Mouse (Mus musculus) left cerebral cortex, adult 2 months (tissue): ENCODE data around the gene Clstn1. TPM values are rescaled to one million over a fixed set of nuclear protein-coding genes. Genes with fewer than 3 reads are reported as not detected.

ENCODE experiments used
- DNase-seq, 2 experiments: peaks; one replicate each; pipeline ENCODE4 v3.0.0; 2021 to 2022; ENCODE audit warnings: low spot score in 2 of 2, mixed read lengths in 1 of 2; ENCODE audit errors: extremely low spot score in 1 of 2
- H3K27ac ChIP-seq: fragments of 200-600 bp; 2 replicates; pipeline ENCODE4 v1.8.1; 2022
- H3K4me3 ChIP-seq: fragments of 200-600 bp; 2 replicates; pipeline ENCODE4 v1.8.1; 2022
- CTCF ChIP-seq: fragments of 200-600 bp; IDR thresholded peaks from 2 replicates; pipeline ENCODE4 v1.8.1; 2022; ENCODE audit warnings: antibody characterized with exemption, mild to moderate bottlenecking, moderate library complexity
- intact Hi-C: fragments of 180-260 bp; cut with DNase I; formaldehyde crosslinking; loops from one replicate; pipeline ENCODE4 v1.15.1; 2025
- long read RNA-seq, 2 experiments: library from polyadenylated mRNA; stranded (forward); transcript quantifications; one replicate each; pipeline ENCODE4 v2.0.0; 2021; ENCODE audit warnings: borderline mapping rate in 2 of 2
- total RNA-seq, 2 experiments: library from RNA; stranded (reverse); gene quantifications; 2 replicates each; pipeline ENCODE4 v1.2.3; 2021

Gene Clstn1
- total RNA-seq = 1,000 to 10,000 TPM; 1,405 to 1,413 TPM
- long read RNA-seq, experiment 1, full-length matches to known transcripts = 849 of 1,247 reads
- long read RNA-seq, experiment 1, partial matches to known transcripts = 318 of 1,247 reads
- long read RNA-seq, experiment 1, other reads (novel, unspliced or antisense) = 80 of 1,247 reads
- long read RNA-seq, experiment 2, full-length matches to known transcripts = 597 of 915 reads
- long read RNA-seq, experiment 2, partial matches to known transcripts = 237 of 915 reads
- long read RNA-seq, experiment 2, other reads (novel, unspliced or antisense) = 81 of 915 reads

DNA sequence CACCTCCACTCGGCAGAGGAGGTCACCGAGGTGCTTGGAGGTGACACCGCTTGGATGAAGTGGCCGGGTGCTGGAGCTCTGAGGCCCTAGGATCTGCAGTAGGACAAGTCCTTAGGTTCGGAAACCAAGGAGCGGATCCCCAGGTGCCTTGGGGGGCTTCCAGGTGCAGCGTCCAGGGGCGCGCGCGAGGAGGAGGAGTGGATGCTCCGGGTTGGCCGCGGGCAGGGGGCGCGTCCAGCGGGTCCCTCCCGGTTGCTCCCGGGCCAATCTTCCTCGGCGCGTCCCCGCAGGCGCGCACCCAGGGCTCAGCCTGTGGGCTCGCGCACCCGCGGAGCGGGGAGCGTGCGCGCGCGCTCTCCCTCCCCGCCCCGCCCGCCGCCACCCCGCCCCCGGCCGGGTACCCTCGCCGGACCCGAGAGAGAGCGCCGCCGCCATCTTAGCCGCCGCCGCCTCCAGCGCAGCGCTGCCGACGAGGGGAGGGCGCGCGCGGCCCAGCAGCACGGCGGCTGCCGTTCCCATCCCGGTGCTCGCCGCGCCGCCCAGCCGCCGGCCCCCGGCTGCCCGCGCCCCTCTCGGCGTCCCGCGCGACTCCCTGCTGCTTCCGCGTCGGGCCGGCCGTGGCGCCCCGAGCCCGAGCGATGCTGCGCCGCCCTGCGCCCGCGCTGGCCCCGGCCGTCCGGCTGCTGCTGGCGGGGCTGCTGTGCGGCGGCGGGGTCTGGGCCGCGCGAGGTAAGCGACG lies at the start of gene Clstn1:
TSS of gene Clstn1 (plus strand) at position 425 of the 739 bp plus-strand sequence.
- intact Hi-C loops = loop anchor here (2.0 kb wide), 1 partner anchor 31 kb away; no protein-coding TSS in a partner anchor
- peak; percentile 69 to 73 for DNase-seq
- Histone ChIP-seq H3K27ac (peak within 1 kb of the TSS; percentile 99), H3K4me3 (peak within 1 kb of the TSS; percentile 89)
- no peak for TF ChIP-seq CTCF

DNA sequence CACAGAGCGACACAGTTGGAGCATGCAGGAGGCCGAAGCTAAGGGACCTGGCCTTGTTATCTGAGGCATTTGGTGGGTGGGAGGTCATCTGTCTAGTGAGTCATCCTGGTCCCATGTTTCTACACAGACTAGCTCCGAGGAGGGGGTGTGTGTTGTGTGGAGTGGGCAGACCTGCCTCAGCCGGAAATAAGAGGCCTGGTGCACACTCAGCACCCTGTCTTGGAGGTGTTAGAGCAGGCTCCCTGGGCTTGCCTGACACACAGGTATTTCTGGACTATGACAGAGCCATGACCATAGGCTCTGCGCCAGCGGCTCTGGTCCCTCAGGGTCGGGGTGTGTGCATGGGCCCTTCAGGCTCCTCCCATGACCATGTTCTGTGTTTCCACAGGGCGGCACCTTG lies 46.8 kb upstream of the Clstn1 start:
- Histone ChIP-seq H3K4me3 (no peak overlapping the region), H3K27ac (no peak overlapping the region; the same call in 1 of the 2 replicates)
- intact Hi-C loops = no loop called here
- no peak for DNase-seq
- TF ChIP-seq CTCF = no peak

DNA sequence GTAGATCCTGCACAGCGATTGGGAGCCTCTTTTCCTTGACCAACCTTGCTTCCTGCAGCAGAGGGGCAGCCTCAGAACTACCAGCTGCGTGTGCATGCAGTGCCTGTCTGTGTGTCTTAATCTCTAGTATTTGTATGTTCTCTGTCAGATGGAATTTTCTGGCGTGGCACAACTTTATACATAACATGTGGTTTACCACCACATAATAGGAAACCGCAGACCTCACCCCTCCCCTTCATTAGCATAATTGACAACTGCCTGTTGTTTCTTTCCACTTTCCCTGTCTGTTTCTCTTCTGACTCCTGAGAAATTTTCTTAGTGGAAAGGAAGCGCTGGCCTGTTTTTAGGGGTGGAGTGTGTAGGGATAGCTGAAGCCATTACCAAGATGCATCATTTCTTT lies 44.3 kb upstream of the Clstn1 start:
- intact Hi-C loops = loop anchor here (2.0 to 5.0 kb wide), 4 partner anchors 40 to 400 kb away; partner anchors contain the start of genes Lzic and Nmnat1
- TF ChIP-seq CTCF = no peak
- Histone ChIP-seq H3K27ac (no peak overlapping the region), H3K4me3 (no peak overlapping the region)
- DNase-seq = no peak

DNA sequence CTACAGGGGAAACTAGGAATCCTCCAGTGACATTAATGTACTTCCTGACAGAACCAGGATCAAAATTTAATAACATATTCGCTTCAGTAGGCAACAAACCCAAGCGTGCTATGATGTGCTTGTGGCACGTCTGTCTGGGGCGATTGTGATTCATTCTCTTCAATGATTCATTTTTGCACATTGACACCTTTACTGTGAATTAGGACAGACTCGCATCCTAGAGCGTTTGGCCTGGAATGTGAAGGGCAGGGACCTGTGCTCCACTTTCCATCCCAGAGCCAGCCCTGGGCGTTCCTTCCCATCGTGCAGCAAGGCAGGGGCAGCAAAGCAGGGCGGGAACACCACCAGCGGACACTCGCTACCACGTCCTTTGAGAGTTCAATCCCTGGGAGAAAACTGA lies 43.8 kb upstream of the Clstn1 start:
- Histone ChIP-seq H3K27ac (no peak overlapping the region), H3K4me3 (no peak overlapping the region)
- intact Hi-C loops = loop anchor here (2.0 to 5.0 kb wide), 4 partner anchors 40 to 400 kb away; partner anchors contain the start of genes Lzic and Nmnat1
- TF ChIP-seq CTCF = no peak
- DNase-seq = no peak

DNA sequence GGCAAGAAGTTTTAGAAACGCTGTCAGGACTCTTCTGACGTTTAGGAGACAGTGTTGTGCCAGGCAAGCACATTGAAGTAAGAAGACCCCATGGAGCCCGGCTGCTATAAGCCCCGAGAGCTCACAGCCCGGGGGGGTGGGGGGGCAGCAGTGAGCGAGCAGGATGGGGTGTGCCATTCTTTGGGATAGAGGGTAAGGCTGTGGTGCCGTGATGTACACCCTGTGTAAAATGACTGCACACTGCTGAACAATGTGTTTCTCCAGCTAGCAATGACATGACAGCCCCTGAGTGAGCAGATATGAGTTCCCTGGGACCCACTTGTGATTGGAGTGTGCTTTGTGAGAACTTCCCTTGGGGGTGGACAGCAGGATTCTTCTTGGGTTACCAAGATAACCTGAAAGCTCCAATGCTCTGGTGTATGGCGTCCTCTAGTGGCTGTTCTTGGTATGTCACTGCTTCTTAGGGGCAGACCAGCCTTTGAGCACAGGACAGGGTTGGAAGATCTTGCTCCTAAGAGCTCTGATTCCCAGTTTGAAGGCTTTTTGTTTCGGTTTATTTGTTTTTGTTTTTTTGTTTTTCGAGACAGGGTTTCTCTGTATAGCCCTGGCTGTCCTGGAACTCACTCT lies 43.2 kb upstream of the Clstn1 start:
- DNase-seq = peak; percentile 80 to 87
- peak; percentile 96 for TF ChIP-seq CTCF
- Histone ChIP-seq H3K4me3 (no peak overlapping the region), H3K27ac (no peak overlapping the region)
- intact Hi-C loops = loop anchor here (2.0 to 5.0 kb wide), 4 partner anchors 41 to 401 kb away; partner anchors contain the start of genes Lzic and Nmnat1

DNA sequence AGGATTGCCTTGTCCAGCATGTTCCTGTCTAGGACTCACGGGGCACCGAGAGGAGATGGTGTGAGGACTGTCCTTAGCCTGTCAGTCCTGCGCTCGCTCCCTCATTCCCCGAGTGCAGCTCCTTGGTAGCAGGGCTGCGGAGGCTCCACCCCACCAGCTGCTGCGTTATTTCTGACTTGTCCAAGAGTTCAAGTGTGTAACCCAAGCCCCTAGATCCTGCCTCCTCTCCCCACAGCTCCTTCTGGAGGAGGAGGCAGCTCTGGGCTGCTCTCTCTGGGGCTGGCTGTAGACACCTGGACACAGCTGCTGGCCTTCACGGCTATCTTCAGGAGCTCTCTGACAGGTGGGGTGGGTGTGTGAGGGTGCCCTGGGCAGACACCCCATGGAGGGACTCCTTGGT lies 41.4 kb upstream of the Clstn1 start:
- intact Hi-C loops = loop anchor here (5.0 kb wide), 2 partner anchors 43 to 403 kb away; no protein-coding TSS in a partner anchor
- DNase-seq = no peak
- Histone ChIP-seq H3K4me3 (no peak overlapping the region), H3K27ac (no peak overlapping the region)
- TF ChIP-seq CTCF = no peak

DNA sequence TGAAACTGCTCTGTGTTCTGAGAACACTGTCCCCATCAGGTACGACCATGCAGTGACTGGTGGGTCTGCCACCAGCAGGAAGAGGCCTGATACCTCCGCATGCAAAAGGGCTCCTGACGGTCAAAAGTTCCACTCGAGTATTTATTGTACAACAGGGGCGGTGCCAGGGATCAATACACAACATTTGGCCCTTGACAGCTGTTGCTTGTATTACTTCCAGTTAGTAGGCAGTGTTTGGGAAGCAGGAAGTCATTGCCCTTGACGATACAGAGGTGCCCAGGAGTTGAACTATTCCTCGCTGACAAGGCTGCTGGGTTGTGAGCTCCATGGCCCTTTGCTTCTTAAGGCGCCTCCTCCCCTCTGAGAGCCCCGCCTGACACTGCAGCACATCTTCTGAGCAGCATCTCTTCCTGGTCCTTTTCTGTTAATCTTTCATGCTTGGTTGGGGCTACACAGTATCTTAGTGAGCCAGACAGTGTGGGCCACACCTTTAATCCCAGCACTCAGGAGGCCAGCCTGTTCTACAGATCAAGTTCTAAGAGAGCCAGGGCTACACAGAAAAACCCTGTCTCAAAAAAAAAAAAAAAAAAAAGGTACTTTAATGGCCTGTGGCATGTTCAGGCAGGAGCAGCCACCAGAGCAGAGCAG lies 39.3 kb upstream of the Clstn1 start:
- TF ChIP-seq CTCF = no peak
- intact Hi-C loops = no loop called here
- Histone ChIP-seq H3K4me3 (no peak overlapping the region), H3K27ac (no peak overlapping the region)
- DNase-seq = no peak

DNA sequence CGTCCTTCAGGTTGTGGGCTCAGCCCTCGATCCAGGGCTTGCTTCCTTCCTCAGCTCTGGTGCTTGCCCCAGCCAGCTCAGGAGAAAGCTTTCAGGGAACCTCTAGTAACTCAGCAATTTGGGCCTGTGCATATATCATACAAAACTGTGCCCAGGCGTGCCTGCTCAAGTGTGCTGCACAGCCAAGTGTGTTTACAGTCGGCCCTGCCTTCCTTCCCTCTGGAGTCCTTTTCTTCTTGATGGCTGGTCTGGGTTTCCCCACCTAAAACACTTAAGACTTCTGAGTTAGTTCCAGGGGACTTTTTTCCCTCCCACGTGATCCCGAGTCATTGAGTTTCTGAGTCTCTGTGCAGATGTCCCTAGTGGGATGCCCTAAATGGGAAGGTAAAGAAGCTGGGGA lies 38.7 kb upstream of the Clstn1 start:
- no peak overlapping the region for H3K4me3 ChIP-seq
- DNase-seq = no peak
- no peak overlapping the region for H3K27ac ChIP-seq
- TF ChIP-seq CTCF = no peak
- intact Hi-C loops = no loop called here

DNA sequence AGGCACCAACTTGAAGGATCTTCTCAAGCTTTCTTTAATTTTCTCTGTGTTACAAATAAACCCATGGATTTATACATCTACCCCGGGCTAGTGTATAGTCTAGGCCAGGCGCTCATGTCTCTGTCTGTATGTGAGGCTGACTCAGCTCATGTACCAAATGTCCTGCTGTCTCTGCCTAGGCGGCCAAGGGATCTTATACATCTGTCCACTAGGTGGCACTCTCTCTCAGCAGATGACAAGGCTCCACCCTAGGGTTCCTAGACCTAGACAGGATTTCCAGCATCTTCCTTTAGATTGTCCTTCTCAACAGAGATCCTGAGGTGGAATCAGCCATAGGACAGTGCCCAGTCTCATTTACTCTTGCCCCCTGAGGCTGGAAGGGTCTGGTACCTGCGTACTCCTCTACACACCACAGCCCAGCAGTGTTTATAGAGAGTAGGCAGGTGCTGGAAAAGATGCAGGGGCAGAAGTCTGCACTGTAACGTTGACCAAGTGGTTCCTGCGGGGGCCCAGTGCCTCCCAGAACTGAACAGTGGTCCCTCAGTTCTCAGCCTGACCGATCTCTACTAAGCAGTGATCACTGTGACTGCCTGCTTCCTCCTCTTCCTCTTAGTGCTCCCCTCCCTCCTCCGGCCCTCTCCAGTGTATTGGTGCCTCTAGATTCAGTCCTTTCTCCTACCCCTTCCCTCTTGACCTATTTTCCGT lies 36.9 kb upstream of the Clstn1 start:
- Histone ChIP-seq H3K4me3 (no peak overlapping the region), H3K27ac (no peak overlapping the region)
- peak; percentile 97 for TF ChIP-seq CTCF
- peak; percentile 83 to 87 for DNase-seq
- intact Hi-C loops = loop anchor here (1.0 to 2.0 kb wide), 2 partner anchors 62 to 161 kb away; no protein-coding TSS in a partner anchor

DNA sequence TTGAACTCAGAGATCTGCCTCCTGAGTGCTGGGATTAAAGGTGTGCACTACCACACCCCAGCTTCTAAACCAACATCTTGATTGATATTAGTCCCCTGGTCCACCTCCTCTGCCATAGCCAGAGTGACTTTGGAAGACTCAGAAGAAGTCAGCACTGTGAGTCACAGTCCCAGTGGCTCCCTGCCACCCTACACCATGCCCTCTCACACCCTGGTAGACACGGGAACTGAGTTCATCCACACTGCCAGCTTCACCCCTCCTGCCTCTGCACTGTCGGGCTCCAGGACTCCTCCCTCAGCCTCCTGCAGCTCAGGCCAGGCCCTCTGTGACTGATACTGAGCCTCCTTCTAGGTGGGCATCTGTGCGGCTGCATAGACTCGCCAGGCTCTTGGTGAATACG lies 35.4 kb upstream of the Clstn1 start:
- DNase-seq = no peak
- intact Hi-C loops = no loop called here
- no peak for TF ChIP-seq CTCF
- H3K27ac ChIP-seq = no peak overlapping the region
- H3K4me3 ChIP-seq = no peak overlapping the region

DNA sequence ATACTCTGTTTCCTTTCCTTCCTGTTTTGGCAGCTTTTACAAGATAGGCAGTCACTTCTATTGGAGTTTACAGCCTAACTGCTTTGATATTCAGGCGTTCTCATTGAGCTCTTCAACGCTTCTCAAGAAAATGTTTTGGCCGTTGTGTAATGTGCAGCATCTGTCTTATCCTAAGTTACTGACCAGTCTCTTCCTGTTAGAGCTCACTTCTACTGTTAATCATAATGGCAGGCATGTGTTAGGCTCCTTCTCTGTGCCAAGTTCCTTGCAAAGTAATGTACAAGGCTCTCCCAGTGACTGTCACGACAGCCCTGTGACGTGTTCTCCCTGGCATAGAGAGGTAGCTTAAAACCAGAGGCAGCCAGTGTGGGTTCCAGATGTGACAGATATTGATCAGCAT lies 34.6 kb upstream of the Clstn1 start:
- Histone ChIP-seq H3K27ac (no peak overlapping the region), H3K4me3 (no peak overlapping the region)
- intact Hi-C loops = no loop called here
- DNase-seq = no peak
- no peak for TF ChIP-seq CTCF
